Mouse (Mus musculus) small intestine, adult 2 months (tissue): ENCODE results near the gene Ube2l6.

Source experiments
- CTCF ChIP-seq: fragments of 200-500 bp; IDR thresholded peaks from 2 replicates; pipeline ENCODE4 v1.5.1; 2012; ENCODE audit warnings: low read depth, mild to moderate bottlenecking, control low read depth, inconsistent platforms, low read length, moderate library complexity, mixed read lengths; ENCODE audit not compliant: insufficient replicate concordance, insufficient read length; ENCODE audit errors: extremely low read depth
- POLR2A ChIP-seq: fragments of 200-500 bp; IDR thresholded peaks from 2 replicates; pipeline ENCODE4 v1.6.1; 2012; ENCODE audit warnings: low read depth, mild to moderate bottlenecking, control low read depth, inconsistent platforms, low read length, moderate library complexity

DNA sequence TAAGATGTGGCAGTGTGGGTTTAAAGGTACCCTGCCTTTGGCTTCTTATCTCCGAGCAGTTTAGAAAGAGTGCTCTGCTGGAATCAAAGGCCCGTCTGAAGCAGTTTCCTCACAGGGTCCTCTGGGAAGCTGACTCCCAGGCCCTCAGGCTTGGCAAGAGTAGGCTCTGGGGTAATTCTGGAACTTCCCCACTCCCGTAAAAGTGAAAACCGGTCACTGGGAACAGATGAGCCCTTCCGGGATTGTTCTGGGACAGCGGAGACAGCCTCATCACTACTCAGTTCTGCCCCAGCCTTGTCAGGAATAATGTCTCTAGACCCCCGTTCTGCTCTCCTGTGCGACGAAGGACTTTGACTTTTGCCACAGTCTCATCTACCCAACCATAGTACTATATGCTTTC is 8.2 kb upstream of the Ube2l6 start:
- TF ChIP-seq POLR2A = no peak
- no peak for TF ChIP-seq CTCF
